Mouse (Mus musculus) forebrain, embryonic 15.5 days (tissue): ENCODE data around the gene Fam131c. TPM values are rescaled to one million over a fixed set of nuclear protein-coding genes. Genes with fewer than 3 reads are reported as not detected.

ENCODE experiments used
- ATAC-seq: fragments of 200-750 bp; cut with Nextera tagmentation; replicated peaks from 2 replicates; pipeline ENCODE4 v1.8.0; 2017; ENCODE audit warnings: mild to moderate bottlenecking, moderate TSS enrichment, moderate library complexity
- H3K27ac ChIP-seq: fragments of 300-500 bp; sonication (generic); replicated peaks from 2 replicates; pipeline ENCODE4 v1.5.1; 2015; ENCODE audit warnings: mild to moderate bottlenecking, inconsistent platforms
- H3K27me3 ChIP-seq: fragments of 300-500 bp; sonication (generic); 2 replicates; pipeline ENCODE4 v1.6.1; 2015; ENCODE audit warnings: inconsistent platforms
- H3K36me3 ChIP-seq: fragments of 300-500 bp; sonication (generic); 2 replicates; pipeline ENCODE4 v1.6.1; 2015; ENCODE audit warnings: mild to moderate bottlenecking, inconsistent platforms
- H3K4me1 ChIP-seq: fragments of 300-500 bp; sonication (generic); 2 replicates; pipeline ENCODE4 v1.6.1; 2015; ENCODE audit warnings: inconsistent platforms
- H3K4me2 ChIP-seq: fragments of 300-500 bp; sonication (generic); replicated peaks from 2 replicates; pipeline ENCODE4 v1.6.1; 2015; ENCODE audit warnings: mild to moderate bottlenecking, inconsistent platforms
- H3K4me3 ChIP-seq: fragments of 300-500 bp; sonication (generic); 2 replicates; pipeline ENCODE4 v1.5.1; 2015; ENCODE audit warnings: mild to moderate bottlenecking, inconsistent platforms
- H3K9ac ChIP-seq: fragments of 300-500 bp; sonication (generic); replicated peaks from 2 replicates; pipeline ENCODE4 v1.6.1; 2015; ENCODE audit warnings: mild to moderate bottlenecking, inconsistent platforms
- H3K9me3 ChIP-seq: fragments of 300-500 bp; sonication (generic); 2 replicates; pipeline ENCODE4 v1.6.1; 2016; ENCODE audit warnings: inconsistent platforms
- WGBS: fragments of 180-500 bp; shearing (Covaris S2); methylation state at CpG from one replicate; pipeline ENCODE4 v1.1.7; 2015; ENCODE audit warnings: mixed read lengths; 5-methylcytosine and 5-hydroxymethylcytosine counted together
- polyA plus RNA-seq: library from polyadenylated mRNA; unstranded; fragments of >200 nt; fragmentation: Nextera tagmentation; extraction: Ambion mirVana; gene quantifications from 2 replicates; pipeline ENCODE4 v1.2.1, GENCODE M21; 2015

The Fam131c gene
- polyA plus RNA-seq, 1 experiment from 2014 or later, result 13.8 TPM

DNA sequence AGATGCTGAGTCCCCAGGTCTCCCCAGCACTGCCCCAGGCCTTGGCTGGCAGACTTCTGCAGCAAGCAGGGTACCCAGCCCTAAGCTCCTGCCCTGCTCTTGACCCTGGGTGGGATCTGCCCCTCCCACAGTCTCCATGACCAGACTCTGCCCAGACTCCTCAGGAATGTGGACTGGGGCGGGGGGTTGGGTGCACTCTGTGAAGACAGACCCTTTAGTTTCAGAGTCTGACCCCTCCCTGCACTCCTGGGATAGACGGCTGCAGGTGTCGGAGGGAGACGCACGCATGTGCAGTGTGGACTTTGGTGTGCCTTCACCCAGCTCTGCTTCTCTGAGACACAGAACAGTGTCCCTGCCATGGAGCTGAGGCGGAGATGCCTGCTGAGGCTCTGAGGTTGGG is 30.0 kb upstream of the Fam131c start:
- Histone ChIP-seq H3K27ac (no peak overlapping the region), H3K9ac (no peak overlapping the region), H3K4me3 (no peak overlapping the region), H3K9me3 (no peaks in the 10 kb centered on the region), H3K36me3 (no peaks in the 10 kb centered on the region), H3K4me1 (peaks cover 21% of the 10 kb centered on the region), H3K27me3 (no peaks in the 10 kb centered on the region), H3K4me2 (no peak overlapping the region)
- ATAC-seq, result no peak
- WGBS, result 38% methylated on average over 6 of the region's 6 CpGs

DNA sequence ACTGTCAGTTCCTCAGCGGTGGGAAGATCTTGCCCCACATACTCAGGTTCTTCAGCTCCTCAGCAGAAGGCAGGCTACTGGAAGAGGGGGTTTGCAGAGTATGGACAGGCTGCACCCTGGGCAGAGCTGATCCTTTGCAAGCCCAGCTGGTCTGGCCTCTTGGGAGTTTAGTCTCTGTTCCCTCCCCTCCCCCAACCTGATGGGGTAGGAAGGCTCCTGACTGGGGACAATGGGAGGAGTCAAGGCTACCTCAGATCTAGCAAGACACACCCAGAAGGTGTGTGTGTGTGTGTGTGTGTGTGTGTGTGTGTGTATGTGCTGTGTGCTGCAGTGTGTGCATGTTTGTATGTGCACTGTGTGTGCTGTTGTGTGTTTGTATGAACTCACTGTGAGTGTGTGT is 29.2 kb upstream of the Fam131c start:
- 4% methylated on average over 1 of the region's 1 CpGs for WGBS
- Histone ChIP-seq H3K27ac (no peak overlapping the region), H3K9ac (no peak overlapping the region), H3K9me3 (no peaks in the 10 kb centered on the region), H3K27me3 (no peaks in the 10 kb centered on the region), H3K36me3 (no peaks in the 10 kb centered on the region), H3K4me2 (no peak overlapping the region), H3K4me1 (peaks cover 21% of the 10 kb centered on the region), H3K4me3 (no peak overlapping the region)
- no peak for ATAC-seq

DNA sequence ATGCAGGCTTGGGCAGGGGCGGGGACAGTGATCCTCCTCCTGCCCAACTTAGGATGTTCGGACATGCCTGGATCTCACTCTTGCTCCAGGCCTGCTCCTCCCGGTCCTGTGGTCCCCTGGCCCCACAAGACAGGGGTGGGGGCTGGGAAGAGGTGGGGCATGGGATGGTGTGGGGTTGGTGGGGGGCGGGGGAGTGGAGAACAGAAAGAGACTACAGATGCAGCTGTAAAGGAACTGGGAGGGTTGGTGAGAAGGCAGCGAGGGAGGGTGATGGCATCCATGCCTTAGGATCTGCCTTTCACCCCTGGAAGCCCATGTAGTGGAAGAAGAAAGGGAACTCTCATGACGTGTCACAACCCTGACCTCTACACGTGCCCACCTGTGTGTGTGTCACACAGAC is 26.5 kb upstream of the Fam131c start:
- Histone ChIP-seq H3K9me3 (no peaks in the 10 kb centered on the region), H3K27me3 (no peaks in the 10 kb centered on the region), H3K4me3 (no peak overlapping the region), H3K36me3 (no peaks in the 10 kb centered on the region), H3K4me1 (peaks cover 3% of the 10 kb centered on the region; the same call in 1 of the 2 replicates), H3K9ac (no peak overlapping the region), H3K4me2 (no peak overlapping the region), H3K27ac (no peak overlapping the region)
- no peak for ATAC-seq
- WGBS, result 63% methylated on average over 7 of the region's 7 CpGs

DNA sequence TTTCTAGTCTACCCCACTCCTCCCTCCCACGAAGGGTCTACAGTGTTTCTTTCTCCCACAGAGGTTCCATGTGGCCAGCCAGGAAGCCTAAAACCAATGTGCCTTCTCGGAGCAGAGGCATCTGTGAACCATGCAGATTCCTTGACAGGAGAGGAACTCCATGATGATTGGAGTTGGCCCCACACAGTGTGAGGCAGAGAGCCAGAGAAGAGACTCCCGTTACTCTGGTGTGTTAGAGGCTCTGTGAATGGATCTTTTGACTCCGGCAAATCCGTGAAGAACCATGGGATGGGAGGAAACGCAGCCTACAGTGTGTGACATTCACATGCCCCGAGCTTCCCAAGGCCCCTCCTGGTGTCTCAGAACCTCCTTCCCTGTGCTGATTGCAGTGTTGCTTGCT is 24.5 kb upstream of the Fam131c start:
- 64% methylated on average over 7 of the region's 7 CpGs for WGBS
- H3K36me3 ChIP-seq, result no peaks in the 10 kb centered on the region
- no peak for ATAC-seq

DNA sequence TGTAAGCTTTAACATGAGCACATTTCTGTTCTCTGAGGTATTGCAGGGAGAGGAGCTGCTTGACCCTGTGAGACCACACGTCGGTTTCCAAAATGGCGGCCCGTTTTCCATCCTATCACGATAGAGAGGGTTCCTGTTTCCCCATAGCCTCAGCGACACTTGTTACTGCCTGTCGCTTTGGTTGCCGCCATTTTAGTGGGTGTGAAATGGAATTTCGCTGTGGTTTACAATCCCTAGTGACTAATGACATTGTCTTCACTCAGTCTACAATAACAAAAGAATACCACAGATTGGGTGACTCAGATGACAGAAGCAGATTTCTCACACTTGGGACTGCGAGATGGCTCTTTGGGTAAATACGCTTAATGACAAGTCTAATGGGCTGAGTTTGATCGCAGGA is 22.8 kb upstream of the Fam131c start:
- 94% methylated on average over 12 of the region's 12 CpGs for WGBS
- H3K4me3 ChIP-seq, result no peak overlapping the region

More for the DNA sequence above, 24.5 kb upstream of the Fam131c start:
- Histone ChIP-seq H3K4me1 (no peaks in the 10 kb centered on the region), H3K4me2 (no peak overlapping the region), H3K4me3 (no peak overlapping the region), H3K9ac (no peak overlapping the region), H3K27me3 (no peaks in the 10 kb centered on the region), H3K27ac (no peak overlapping the region), H3K9me3 (no peaks in the 10 kb centered on the region)

DNA sequence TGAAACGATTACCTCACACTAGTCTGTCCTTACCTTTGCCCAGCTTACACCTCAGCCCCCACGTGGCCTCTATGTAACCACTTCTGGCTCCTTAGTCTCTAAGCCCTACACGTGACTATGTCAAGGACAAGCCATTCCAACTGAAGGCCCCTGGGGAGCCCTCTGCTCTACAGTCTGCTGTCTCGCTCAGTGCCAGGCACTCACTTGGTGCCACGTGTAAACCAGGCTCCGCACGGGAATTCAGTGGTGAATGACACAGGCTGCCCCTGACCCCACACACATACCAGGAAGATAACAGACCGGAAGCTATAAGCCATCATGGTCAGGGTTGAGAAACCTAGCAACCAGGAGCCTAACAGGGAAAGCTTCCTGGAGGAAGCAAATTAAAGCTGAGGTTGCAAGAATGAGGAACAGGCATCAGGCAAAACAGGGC is 20.6 kb upstream of the Fam131c start:
- WGBS, result 83% methylated on average over 8 of the region's 8 CpGs
- Histone ChIP-seq H3K4me2 (no peak overlapping the region), H3K36me3 (no peaks in the 10 kb centered on the region), H3K4me3 (no peak overlapping the region), H3K27me3 (no peaks in the 10 kb centered on the region), H3K9ac (no peak overlapping the region), H3K27ac (no peak overlapping the region), H3K9me3 (no peaks in the 10 kb centered on the region), H3K4me1 (no peaks in the 10 kb centered on the region)
- no peak for ATAC-seq

More for the DNA sequence above, 22.8 kb upstream of the Fam131c start:
- Histone ChIP-seq H3K27ac (no peak overlapping the region), H3K36me3 (no peaks in the 10 kb centered on the region), H3K9me3 (no peaks in the 10 kb centered on the region), H3K9ac (no peak overlapping the region), H3K27me3 (no peaks in the 10 kb centered on the region), H3K4me2 (no peak overlapping the region), H3K4me1 (no peaks in the 10 kb centered on the region)
- no peak for ATAC-seq

DNA sequence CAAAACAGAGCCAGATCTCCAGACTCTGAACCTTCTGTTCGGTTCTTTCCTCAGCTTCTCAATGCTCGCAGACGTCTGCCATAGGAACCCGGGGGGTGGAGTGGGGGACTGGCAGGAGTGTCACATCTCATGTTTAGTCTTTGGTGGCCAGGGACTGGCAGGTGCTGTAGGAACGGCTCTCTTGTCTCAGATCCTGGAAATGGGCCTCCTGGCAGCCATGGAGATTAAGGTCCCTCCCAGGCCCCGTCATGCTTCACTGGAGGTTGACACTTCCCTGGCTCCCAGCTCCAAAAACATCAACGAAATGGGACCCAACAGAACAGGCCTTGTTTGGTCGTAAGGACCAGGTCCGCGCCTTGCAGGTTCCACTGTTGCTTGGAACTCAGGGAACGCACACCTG is 19.4 kb upstream of the Fam131c start:
- Histone ChIP-seq H3K9ac (no peak overlapping the region), H3K27ac (no peak overlapping the region), H3K36me3 (no peaks in the 10 kb centered on the region), H3K9me3 (no peaks in the 10 kb centered on the region), H3K4me1 (no peaks in the 10 kb centered on the region), H3K27me3 (no peaks in the 10 kb centered on the region), H3K4me3 (no peak overlapping the region), H3K4me2 (no peak overlapping the region)
- WGBS, result 70% methylated on average over 11 of the region's 11 CpGs
- no peak for ATAC-seq

DNA sequence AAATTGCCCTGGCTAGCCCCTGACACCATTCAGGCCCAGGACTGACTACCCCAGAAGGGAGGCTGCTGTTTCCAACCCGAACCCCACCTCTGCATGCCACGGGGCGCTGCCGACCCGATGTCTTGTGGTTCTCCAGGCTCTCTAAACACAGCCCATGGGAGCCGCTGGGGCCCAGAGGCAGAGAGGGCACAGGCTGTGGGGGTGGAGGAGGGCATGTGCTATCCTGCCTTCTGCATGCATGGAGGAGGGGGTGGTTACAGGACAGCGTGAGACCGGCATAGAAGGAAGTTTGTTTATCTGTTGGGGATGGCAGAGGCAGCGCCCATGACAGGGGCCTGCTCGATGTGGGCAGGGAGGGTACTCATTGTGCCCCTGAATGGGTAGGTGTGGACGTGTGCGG is 18.0 kb upstream of the Fam131c start:
- Histone ChIP-seq H3K9me3 (no peaks in the 10 kb centered on the region), H3K9ac (no peak overlapping the region), H3K4me2 (no peak overlapping the region), H3K27ac (no peak overlapping the region), H3K36me3 (no peaks in the 10 kb centered on the region), H3K27me3 (no peaks in the 10 kb centered on the region), H3K4me3 (no peak overlapping the region), H3K4me1 (no peaks in the 10 kb centered on the region)
- WGBS, result 87% methylated on average over 12 of the region's 12 CpGs
- ATAC-seq, result no peak

DNA sequence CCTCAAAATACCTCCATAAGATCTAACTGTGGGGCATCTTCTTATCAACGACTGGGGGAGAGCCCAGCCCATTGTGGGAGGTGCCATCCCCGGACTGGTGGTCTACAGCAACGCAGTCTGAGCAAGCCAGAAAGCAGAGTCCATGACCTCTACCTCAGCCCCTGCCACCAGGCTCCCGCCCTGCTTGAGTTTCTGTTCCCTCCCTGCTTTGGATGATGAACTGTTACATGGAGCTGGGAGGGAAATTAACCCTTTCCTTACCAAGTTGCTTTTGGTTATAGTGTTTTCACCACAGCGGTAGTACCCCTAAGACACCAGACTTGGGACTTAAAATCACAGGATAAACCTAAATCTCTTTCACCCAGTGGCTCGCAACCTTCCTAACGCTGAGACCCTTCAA is 16.0 kb upstream of the Fam131c start:
- no peak for ATAC-seq
- H3K4me3 ChIP-seq, result no peak overlapping the region
- no peaks in the 10 kb centered on the region for H3K4me1 ChIP-seq
- no peak overlapping the region for H3K9ac ChIP-seq
- H3K4me2 ChIP-seq, result no peak overlapping the region
- H3K27me3 ChIP-seq, result no peaks in the 10 kb centered on the region
- H3K27ac ChIP-seq, result no peak overlapping the region
- no peaks in the 10 kb centered on the region for H3K9me3 ChIP-seq
- no peaks in the 10 kb centered on the region for H3K36me3 ChIP-seq
- 67% methylated on average over 7 of the region's 7 CpGs for WGBS

DNA sequence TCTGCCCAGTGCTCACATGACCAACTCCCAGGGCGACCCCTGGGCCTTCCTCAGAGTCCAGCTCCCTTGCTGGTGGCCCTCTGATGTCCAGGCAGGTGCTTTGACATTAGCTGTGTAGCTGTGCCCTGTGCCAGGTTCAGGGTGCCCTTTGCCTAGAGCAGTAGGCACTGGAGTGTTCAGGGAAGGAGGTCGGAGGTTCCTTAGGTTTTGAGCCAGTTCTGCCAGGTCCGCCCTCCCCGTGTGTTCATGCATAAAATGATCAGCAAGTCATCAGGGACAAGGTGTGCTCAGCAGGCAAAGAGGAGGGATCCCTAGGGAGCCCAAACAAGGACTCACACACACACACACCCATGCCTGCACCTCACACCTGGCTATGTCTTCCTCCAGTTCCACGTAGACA is 15.0 kb upstream of the Fam131c start:
- no peaks in the 10 kb centered on the region for H3K4me1 ChIP-seq
- no peaks in the 10 kb centered on the region for H3K36me3 ChIP-seq
- H3K4me2 ChIP-seq, result no peak overlapping the region
- no peak overlapping the region for H3K9ac ChIP-seq
- no peaks in the 10 kb centered on the region for H3K27me3 ChIP-seq
- H3K9me3 ChIP-seq, result no peaks in the 10 kb centered on the region
- ATAC-seq, result no peak
- 75% methylated on average over 5 of the region's 5 CpGs for WGBS
- no peak overlapping the region for H3K27ac ChIP-seq
- no peak overlapping the region for H3K4me3 ChIP-seq

DNA sequence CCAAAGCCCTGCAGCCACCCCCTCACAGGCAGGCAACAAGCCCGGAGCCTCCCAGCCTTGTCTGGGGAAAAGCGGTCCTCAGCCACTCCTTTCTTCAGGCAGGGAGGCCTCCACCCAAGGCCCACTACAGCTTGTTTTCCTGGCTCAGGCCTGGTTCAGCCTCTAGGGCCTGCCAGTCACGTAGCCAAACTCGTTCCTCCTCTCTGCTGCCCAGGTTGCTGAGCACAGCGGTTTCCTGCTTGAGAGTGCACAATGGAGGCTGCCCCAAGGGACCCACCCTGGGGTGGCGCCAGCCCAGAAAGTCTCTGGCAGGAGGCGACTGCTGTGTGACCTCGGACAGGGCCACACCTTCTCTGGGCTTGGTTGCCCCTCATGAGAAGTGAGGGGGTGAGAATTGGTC is 14.2 kb upstream of the Fam131c start:
- Histone ChIP-seq H3K4me3 (no peak overlapping the region), H3K4me2 (no peak overlapping the region), H3K9ac (no peak overlapping the region), H3K27me3 (no peaks in the 10 kb centered on the region), H3K4me1 (no peaks in the 10 kb centered on the region), H3K27ac (no peak overlapping the region), H3K36me3 (no peaks in the 10 kb centered on the region), H3K9me3 (no peaks in the 10 kb centered on the region)
- no peak for ATAC-seq
- 59% methylated on average over 8 of the region's 8 CpGs for WGBS

DNA sequence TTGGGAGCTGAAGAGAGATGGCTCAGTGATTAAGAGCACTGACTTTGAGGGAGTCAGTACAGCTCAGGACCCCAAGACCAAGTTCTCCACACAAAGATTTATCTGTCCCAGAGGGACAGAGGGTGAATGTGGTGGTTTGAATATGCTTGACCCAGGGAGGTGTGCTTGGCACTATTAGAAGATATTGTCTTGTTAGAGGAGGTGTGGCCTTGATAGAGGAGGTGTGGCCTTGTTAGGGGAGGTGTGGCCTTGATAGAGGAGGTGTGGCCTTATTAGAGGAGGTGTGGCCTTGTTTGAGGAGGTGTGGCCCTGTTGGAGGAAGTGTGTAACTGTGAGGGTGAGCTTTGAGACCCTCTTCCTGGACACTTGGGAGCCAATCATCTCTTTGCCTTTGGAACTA is 10.2 kb upstream of the Fam131c start:
- Histone ChIP-seq H3K27ac (no peak overlapping the region), H3K9ac (no peak overlapping the region), H3K9me3 (no peaks in the 10 kb centered on the region), H3K36me3 (no peaks in the 10 kb centered on the region), H3K27me3 (no peaks in the 10 kb centered on the region), H3K4me3 (no peak overlapping the region), H3K4me2 (no peak overlapping the region), H3K4me1 (no peaks in the 10 kb centered on the region)
- ATAC-seq, result no peak

DNA sequence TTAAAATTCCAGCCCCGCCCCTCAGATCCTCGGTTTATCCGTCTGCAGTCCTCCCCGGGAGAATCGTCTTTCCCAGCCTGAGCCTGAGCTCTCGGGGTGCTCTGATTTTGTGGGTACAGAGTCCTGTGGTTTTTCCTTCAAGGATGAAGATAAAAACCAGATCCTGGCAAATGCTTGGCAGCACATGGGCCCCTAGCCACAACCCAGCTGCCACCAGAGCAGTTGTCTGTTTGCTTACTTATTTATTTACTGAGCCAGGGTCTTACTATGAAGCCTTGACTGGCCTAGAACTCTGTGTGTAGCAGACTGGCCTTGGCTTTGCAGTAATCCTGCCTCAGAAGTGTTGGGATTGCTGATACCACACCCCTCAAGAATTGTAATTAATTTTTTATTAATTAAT is 8.8 kb upstream of the Fam131c start:
- no peak overlapping the region for H3K4me3 ChIP-seq
- no peaks in the 10 kb centered on the region for H3K4me1 ChIP-seq
- no peaks in the 10 kb centered on the region for H3K36me3 ChIP-seq
- no peak for ATAC-seq
- no peaks in the 10 kb centered on the region for H3K27me3 ChIP-seq
- 82% methylated on average over 6 of the region's 6 CpGs for WGBS
- no peak overlapping the region for H3K4me2 ChIP-seq
- H3K9me3 ChIP-seq, result no peaks in the 10 kb centered on the region
- H3K9ac ChIP-seq, result no peak overlapping the region
- H3K27ac ChIP-seq, result no peak overlapping the region
